Mouse (Mus musculus) E14TG2a.4 (cell line): ENCODE measurements around the gene Cct8l1.

ENCODE experiments used
- CTCF ChIP-seq: conservative IDR thresholded peaks from 2 replicates; pipeline ENCODE4 v1.5.1; 2014; ENCODE audit warnings: low read length
- NANOG ChIP-seq: IDR thresholded peaks from 2 replicates; pipeline ENCODE4 v1.6.1; 2014; ENCODE audit warnings: borderline replicate concordance, low read length, mixed read lengths

GRCm38 (mm10) chr5:25497369-25497719 lies 18.5 kb upstream of the Cct8l1 start:
- TF ChIP-seq NANOG (no peak; the same call in 1 of the 2 replicates), CTCF (no peak)
